Mouse (Mus musculus) kidney, embryonic 14.5 days (tissue): Measurements from ENCODE around the gene Gm12185. TPM values are rescaled to one million over a fixed set of nuclear protein-coding genes. Genes with fewer than 3 reads are reported as not detected.
"Not testable (repeated sequence)": the region's sequence is repeated elsewhere in the genome, so short reads cannot be mapped to it uniquely, and the experiment has no call there.

Experiments used
- ATAC-seq: fragments of 200-750 bp; cut with Nextera tagmentation; 2 replicates; pipeline ENCODE4 v1.8.0; 2017; ENCODE audit warnings: moderate number of reproducible peaks, mild to moderate bottlenecking, moderate TSS enrichment, moderate library complexity; ENCODE audit not compliant: low FRiP score, low TSS enrichment
- H3K27ac ChIP-seq: fragments of 300-500 bp; sonication (generic); 2 replicates; pipeline ENCODE4 v1.5.1; 2014; ENCODE audit warnings: low read depth, mild to moderate bottlenecking, low read length, moderate library complexity, mixed read lengths
- H3K27me3 ChIP-seq: fragments of 300-500 bp; sonication (generic); 2 replicates; pipeline ENCODE4 v1.6.1; 2014; ENCODE audit warnings: mild to moderate bottlenecking, low read length; ENCODE audit not compliant: control insufficient read depth, insufficient read depth
- H3K36me3 ChIP-seq: fragments of 300-500 bp; sonication (generic); 2 replicates; pipeline ENCODE4 v1.6.1; 2014; ENCODE audit warnings: low read length, mixed read lengths; ENCODE audit not compliant: control insufficient read depth, insufficient read depth
- H3K4me1 ChIP-seq: fragments of 300-500 bp; sonication (generic); 2 replicates; pipeline ENCODE4 v1.6.1; 2014; ENCODE audit warnings: low read length, mixed read lengths; ENCODE audit not compliant: control insufficient read depth, insufficient read depth
- H3K4me2 ChIP-seq: fragments of 300-500 bp; sonication (generic); replicated peaks from 2 replicates; pipeline ENCODE4 v1.6.1; 2014; ENCODE audit warnings: low read depth, mild to moderate bottlenecking, low read length
- H3K4me3 ChIP-seq: fragments of 300-500 bp; sonication (generic); 2 replicates; pipeline ENCODE4 v1.5.1; 2014; ENCODE audit warnings: mild to moderate bottlenecking, low read length
- H3K9ac ChIP-seq: fragments of 300-500 bp; sonication (generic); 2 replicates; pipeline ENCODE4 v1.6.1; 2014; ENCODE audit warnings: low read depth, mild to moderate bottlenecking, low read length, moderate library complexity
- H3K9me3 ChIP-seq: fragments of 300-500 bp; sonication (generic); 2 replicates; pipeline ENCODE4 v1.6.1; 2016; ENCODE audit warnings: low read length; ENCODE audit not compliant: control insufficient read depth
- WGBS: fragments of 180-500 bp; shearing (Covaris S2); extraction: QIAGEN DNeasy Blood & Tissue Kit; methylation state at CpG from one replicate; pipeline ENCODE4 v1.1.7; 2014; 5-methylcytosine and 5-hydroxymethylcytosine counted together
- polyA plus RNA-seq: library from polyadenylated mRNA; unstranded; fragments of >200 nt; fragmentation: Nextera tagmentation; extraction: Ambion mirVana; gene quantifications from 2 replicates; pipeline ENCODE4 v1.2.1, GENCODE M21; 2014

Gm12185 gene
- polyA plus RNA-seq, result not detected in 2 replicates

DNA sequence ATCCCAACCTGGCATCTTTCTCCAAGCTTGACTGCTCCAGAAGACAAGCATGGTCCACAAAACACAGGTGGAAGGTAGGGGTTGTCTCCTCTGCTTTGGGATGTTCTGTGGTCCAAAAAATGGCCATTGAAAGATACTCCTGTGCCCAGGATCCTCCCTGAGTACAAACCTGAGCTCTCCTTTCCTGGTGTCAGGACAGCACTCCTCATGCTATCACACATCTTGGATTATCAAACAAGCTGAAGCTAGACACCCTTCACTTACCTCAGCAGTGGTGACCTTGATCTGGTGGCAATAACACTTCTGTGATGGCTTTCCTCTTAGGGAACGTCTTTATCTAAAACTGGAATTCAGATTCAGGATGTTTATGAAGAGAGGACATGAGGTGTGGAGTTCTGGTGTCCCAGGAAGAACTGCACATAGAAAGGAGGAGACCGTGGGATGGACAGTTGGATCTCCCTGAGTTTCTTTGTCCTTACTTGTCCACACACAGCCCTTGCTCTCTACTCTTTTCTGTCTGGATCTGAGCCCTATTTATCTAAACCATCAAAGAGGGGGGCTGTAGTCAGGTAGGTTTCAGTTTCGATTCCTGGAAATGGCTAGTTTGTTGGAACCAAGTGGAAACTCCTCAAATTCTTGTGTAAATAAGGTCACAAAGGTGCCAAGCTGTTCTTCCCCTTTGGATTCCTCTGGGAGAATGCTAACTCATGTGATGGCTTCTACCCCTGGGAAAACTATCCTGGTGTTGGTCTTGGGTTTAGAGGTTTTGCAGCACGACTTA is at the start of gene Gm12185:
Gene Gm12185, minus strand, starts transcription at position 487 of the 781 bp plus-strand sequence.
- H3K4me3 ChIP-seq, H3K27me3 ChIP-seq, H3K27ac ChIP-seq, H3K9me3 ChIP-seq, ATAC-seq, H3K4me1 ChIP-seq, H3K36me3 ChIP-seq, H3K4me2 ChIP-seq, H3K9ac ChIP-seq: not testable (repeated sequence)
- WGBS, result 45% methylated on average over 4 of the region's 4 CpGs

DNA sequence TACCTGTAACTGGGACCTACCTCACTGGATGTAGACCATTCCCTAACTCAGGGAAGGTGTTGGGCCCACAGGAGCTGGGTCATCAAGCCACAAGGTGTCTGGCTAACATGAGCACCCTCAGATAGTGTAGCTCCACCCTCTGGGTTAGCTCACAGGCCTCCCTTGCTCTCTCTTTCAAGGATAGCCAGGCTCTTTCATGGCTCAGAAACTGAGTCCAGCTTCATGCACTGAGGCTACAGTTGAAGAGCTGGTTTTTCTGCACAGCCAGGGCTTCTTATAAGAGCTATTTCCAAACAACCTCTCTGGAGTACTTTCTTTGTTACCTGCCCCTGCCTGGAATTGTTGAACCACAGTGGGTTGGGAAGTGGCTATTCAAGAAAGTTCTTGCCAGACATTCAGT is 20.0 kb upstream of the Gm12185 start:
- not testable (repeated sequence) for H3K36me3 ChIP-seq, H3K9me3 ChIP-seq, H3K27me3 ChIP-seq, ATAC-seq, H3K9ac ChIP-seq, H3K4me1 ChIP-seq, H3K4me3 ChIP-seq, H3K27ac ChIP-seq, H3K4me2 ChIP-seq

DNA sequence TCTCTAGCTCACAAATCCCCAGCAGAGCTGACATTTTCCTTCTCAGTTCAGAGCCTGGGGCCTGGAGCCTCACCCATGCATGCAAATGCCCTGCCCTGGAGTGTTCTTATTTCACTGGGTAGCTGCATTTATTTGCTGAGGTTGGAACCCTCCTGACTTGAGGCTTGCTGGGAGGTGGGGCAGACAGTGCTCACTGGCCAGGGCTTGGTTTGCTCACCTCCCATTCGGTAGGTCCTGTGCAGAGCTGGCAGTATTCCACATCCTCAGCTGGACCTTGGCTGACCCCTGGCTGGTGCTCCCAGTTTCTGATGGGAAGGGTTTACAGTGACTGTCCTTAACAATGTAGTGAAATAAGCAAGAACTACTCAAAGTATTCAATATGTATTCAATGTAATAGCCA is 14.8 kb upstream of the Gm12185 start:
- H3K9me3 ChIP-seq, ATAC-seq, H3K27me3 ChIP-seq, H3K9ac ChIP-seq, H3K27ac ChIP-seq, H3K4me1 ChIP-seq, H3K4me2 ChIP-seq, H3K4me3 ChIP-seq, H3K36me3 ChIP-seq: not testable (repeated sequence)
- 21% methylated on average over 1 of the region's 1 CpGs for WGBS

DNA sequence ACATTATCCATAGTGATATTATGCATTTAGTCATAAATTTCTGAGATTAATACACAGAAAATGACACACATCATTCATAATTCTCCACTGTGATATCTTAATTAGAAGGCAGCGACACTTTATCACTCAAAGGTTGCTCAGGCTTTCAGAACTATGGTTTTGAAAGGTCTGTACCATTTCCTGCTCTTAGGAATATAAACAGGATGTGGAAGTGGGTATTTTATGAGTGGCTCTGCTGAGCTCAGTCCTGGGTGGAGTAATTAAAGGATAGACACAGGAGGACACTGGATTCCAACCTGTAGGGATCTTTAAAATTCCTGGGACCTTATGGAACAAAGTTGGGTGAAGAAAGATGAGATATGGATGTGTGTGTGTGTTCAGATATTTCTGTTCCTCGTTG is 14.3 kb upstream of the Gm12185 start:
- H3K27me3 ChIP-seq, H3K9me3 ChIP-seq, H3K27ac ChIP-seq, H3K9ac ChIP-seq, H3K4me2 ChIP-seq, H3K4me1 ChIP-seq, ATAC-seq, H3K36me3 ChIP-seq, H3K4me3 ChIP-seq: not testable (repeated sequence)
- WGBS, result 65% methylated on average over 2 of the region's 2 CpGs

DNA sequence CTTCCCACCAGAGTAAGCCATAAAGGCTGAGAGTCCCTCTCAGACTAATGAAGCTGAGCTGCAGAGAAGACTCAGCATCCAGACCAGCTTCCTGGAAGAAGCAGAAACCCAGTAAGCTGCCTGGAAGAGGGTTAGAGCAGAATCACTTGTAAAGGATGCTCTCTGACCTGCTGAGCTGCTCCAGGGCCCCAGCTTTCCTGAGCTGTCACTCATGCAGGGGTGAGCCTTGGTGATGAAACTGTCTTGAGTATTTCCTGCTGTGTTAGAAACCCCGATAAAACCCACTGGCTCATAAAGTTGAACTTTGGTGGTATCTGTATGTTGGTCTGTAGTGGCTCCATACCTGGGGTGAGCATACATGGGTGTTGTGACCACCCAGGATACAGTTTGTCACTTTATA is 8.4 kb upstream of the Gm12185 start:
- not testable (repeated sequence) for H3K9ac ChIP-seq, ATAC-seq

DNA sequence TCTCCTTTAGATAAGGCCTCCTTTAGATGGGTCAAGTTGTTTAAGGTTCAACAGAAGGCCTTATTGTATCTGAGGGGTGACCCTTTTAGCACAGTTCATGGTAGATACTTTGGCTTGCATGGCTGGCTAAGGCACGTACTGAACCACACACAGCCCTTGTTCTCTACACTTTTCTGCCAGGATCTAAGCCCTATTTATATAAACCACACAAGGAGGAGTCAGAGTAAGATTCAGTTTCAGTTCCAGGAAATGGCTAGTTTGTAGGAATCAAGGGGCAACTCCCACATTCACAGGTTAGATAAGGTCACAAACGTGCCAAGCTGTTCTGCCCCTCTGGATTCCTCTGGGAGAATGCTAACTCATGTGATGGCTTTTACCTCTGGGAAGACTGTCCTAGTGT is 2.0 kb upstream of the Gm12185 start, which contains the start of gene Tgtp1:
Gene Tgtp1, minus strand, starts transcription at position 155 of the 400 bp plus-strand sequence.
- not testable (repeated sequence) for H3K27me3 ChIP-seq, H3K27ac ChIP-seq, H3K4me3 ChIP-seq, H3K36me3 ChIP-seq, H3K9ac ChIP-seq, H3K9me3 ChIP-seq, H3K4me1 ChIP-seq, H3K4me2 ChIP-seq
- peak; percentile 89 for ATAC-seq
- WGBS, result 10% methylated on average over 2 of the region's 2 CpGs

More for the DNA sequence above, 8.4 kb upstream of the Gm12185 start:
- H3K4me3 ChIP-seq, H3K36me3 ChIP-seq, H3K27ac ChIP-seq, H3K4me2 ChIP-seq, H3K9me3 ChIP-seq, H3K27me3 ChIP-seq, H3K4me1 ChIP-seq: not testable (repeated sequence)
- WGBS, result 55% methylated on average over 1 of the region's 1 CpGs

DNA sequence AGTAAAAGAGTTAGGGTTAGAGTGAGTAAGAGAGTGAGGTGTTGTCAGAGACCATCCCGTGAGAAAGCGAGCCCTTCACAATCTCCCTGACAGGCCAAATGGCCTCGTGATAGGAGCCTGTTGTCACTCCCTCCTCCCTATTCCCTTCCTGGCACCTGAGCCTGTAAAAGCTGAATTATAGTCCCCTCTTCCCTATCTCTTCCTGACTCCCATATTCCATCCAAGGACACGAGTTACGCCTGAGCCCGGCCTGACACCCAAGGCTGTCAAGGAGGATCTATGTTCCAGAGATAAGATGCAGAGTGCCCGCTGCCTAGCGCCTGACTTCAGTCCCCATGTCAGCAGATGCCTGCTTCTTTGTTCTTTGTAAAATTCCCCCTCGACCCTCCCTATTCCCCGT is 1.3 kb upstream of the Gm12185 start:
- H3K4me3 ChIP-seq, H3K9ac ChIP-seq, H3K4me1 ChIP-seq, H3K27ac ChIP-seq, H3K4me2 ChIP-seq, H3K27me3 ChIP-seq, H3K9me3 ChIP-seq, ATAC-seq, H3K36me3 ChIP-seq: not testable (repeated sequence)
- 11% methylated on average over 8 of the region's 10 CpGs for WGBS

DNA sequence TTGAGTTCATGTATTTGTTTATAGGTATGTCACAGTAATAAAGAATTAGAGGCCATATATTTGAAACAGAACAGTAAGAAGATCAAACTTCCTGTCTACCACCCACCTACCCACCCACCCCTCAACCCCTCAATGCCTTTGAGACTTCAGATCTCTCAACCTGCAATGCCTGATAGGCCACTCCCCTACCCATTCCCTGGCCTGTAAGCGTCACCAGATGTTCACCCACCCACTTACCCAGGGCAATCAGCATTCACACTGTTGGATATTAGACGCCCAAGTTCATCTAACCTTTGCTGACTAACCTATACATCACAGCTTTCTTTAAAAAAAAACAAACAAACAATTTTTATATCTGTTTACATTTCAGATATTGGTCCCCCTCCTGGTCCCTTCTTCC is 2.0 kb downstream of the Gm12185 start:
- 62% methylated on average over 1 of the region's 2 CpGs for WGBS
- not testable (repeated sequence) for ATAC-seq, H3K36me3 ChIP-seq

DNA sequence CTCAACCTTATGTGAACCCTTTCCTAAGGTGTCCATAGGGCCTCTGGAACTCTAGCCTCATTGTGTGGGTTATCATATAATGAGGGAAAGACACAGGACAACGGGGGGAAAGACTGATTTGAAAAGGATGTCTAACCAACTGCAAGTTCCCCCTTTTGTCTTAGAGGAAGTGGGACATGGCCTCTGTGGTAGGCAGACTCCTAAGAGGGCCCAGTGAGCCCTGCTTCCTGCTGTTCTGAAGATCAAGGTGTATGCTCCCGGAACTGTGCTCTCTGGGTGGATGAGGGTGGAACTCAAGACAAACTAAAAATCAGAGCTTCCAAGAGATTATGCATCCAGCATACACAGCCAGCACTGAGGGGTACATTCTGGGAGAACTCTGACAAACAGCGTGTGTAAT is 3.8 kb downstream of the Gm12185 start:
- H3K27ac ChIP-seq, H3K36me3 ChIP-seq, H3K9me3 ChIP-seq, H3K4me2 ChIP-seq, H3K9ac ChIP-seq, H3K4me3 ChIP-seq, H3K27me3 ChIP-seq, ATAC-seq, H3K4me1 ChIP-seq: not testable (repeated sequence)
- 71% methylated on average over 2 of the region's 3 CpGs for WGBS

More for the DNA sequence above, 2.0 kb downstream of the Gm12185 start:
- H3K9ac ChIP-seq, H3K9me3 ChIP-seq, H3K27ac ChIP-seq, H3K27me3 ChIP-seq, H3K4me2 ChIP-seq, H3K4me3 ChIP-seq, H3K4me1 ChIP-seq: not testable (repeated sequence)
